Mouse (Mus musculus) MEL (cell line): ENCODE data around the gene Ubn1. TPM values are rescaled to one million over a fixed set of nuclear protein-coding genes. Genes with fewer than 3 reads are reported as not detected.

Source experiments
- DNase-seq: peaks from one replicate; pipeline ENCODE4 v3.0.0; 2011; ENCODE audit warnings: low read depth, low spot score
- H3K27ac ChIP-seq: 2 replicates; pipeline ENCODE4 v1.5.1; 2012; ENCODE audit warnings: low read depth, mild to moderate bottlenecking, control low read depth, low read length, moderate library complexity; ENCODE audit not compliant: control insufficient read depth
- H3K27me3 ChIP-seq, 2 experiments: fragments of 150-350 bp in 1 of 2; sonication (generic) in 1 of 2; 2 replicates each; pipeline ENCODE4 v1.6.1; 2012; ENCODE audit warnings: low read length in 2 of 2, mild to moderate bottlenecking in 2 of 2, improper control_type of control experiment in 1 of 2, moderate library complexity in 1 of 2; ENCODE audit not compliant: insufficient read depth in 2 of 2, control insufficient read depth in 1 of 2
- H3K36me3 ChIP-seq, 2 experiments: 2 replicates each; pipeline ENCODE4 v1.6.1; 2012 to 2014; ENCODE audit warnings: low read length in 2 of 2, improper control_type of control experiment in 1 of 2, inconsistent platforms in 1 of 2, mild to moderate bottlenecking in 1 of 2; ENCODE audit not compliant: insufficient read depth in 2 of 2, control insufficient read depth in 1 of 2
- H3K4me1 ChIP-seq, 2 experiments: fragments of 150-350 bp in 1 of 2; sonication (generic) in 1 of 2; 2 replicates each; pipeline ENCODE4 v1.6.1; 2012; ENCODE audit warnings: low read length in 2 of 2, improper control_type of control experiment in 1 of 2, mild to moderate bottlenecking in 1 of 2; ENCODE audit not compliant: insufficient read depth in 2 of 2, control insufficient read depth in 1 of 2
- H3K4me3 ChIP-seq, 2 experiments: fragments of 150-350 bp in 1 of 2; sonication (generic) in 1 of 2; 2 replicates each; pipeline ENCODE4 v1.5.1; 2012; ENCODE audit warnings: low read depth in 2 of 2, low read length in 2 of 2, mild to moderate bottlenecking in 2 of 2, moderate library complexity in 2 of 2, control low read depth in 1 of 2, improper control_type of control experiment in 1 of 2; ENCODE audit not compliant: control insufficient read depth in 1 of 2, insufficient read depth in 1 of 2
- H3K79me2 ChIP-seq: 2 replicates; pipeline ENCODE4 v1.6.1; 2012; ENCODE audit warnings: mild to moderate bottlenecking, low read length, moderate library complexity; ENCODE audit not compliant: control insufficient read depth, poor library complexity, insufficient read depth
- H3K9ac ChIP-seq: 2 replicates; pipeline ENCODE4 v1.6.1; 2012; ENCODE audit warnings: low read depth, mild to moderate bottlenecking, control low read depth, low read length, moderate library complexity; ENCODE audit not compliant: control insufficient read depth, poor library complexity, severe bottlenecking
- H3K9me3 ChIP-seq: fragments of 150-350 bp; sonication (generic); replicated peaks from 2 replicates; pipeline ENCODE4 v1.6.1; 2012; ENCODE audit warnings: mild to moderate bottlenecking, low read length, improper control_type of control experiment, moderate library complexity; ENCODE audit not compliant: insufficient read depth
- BHLHE40 ChIP-seq: IDR thresholded peaks from 2 replicates; pipeline ENCODE4 v1.6.1; 2012; ENCODE audit warnings: low read depth, mild to moderate bottlenecking, inconsistent platforms, low read length, improper control_type of control experiment, borderline replicate concordance
- CHD1 ChIP-seq: IDR thresholded peaks from 2 replicates; pipeline ENCODE4 v1.6.1; 2012; ENCODE audit warnings: low read depth, mild to moderate bottlenecking, inconsistent platforms, low read length, improper control_type of control experiment
- CHD2 ChIP-seq: IDR thresholded peaks from 2 replicates; pipeline ENCODE4 v1.6.1; 2011; ENCODE audit warnings: low read length, improper control_type of control experiment
- E2F4 ChIP-seq: IDR thresholded peaks from 2 replicates; pipeline ENCODE4 v1.6.1; 2011; ENCODE audit warnings: low read depth, low read length, improper control_type of control experiment, borderline replicate concordance
- ELF1 ChIP-seq: IDR thresholded peaks from 2 replicates; pipeline ENCODE4 v1.6.1; 2014; ENCODE audit warnings: low read depth, mild to moderate bottlenecking, inconsistent platforms, low read length, improper control_type of control experiment, moderate library complexity
- EP300 ChIP-seq, 2 experiments: IDR thresholded peaks; 2 replicates each; pipeline ENCODE4 v1.6.1; 2011; ENCODE audit warnings: improper control_type of control experiment in 2 of 2, low read length in 2 of 2, low read depth in 1 of 2, mild to moderate bottlenecking in 1 of 2
- ETS1 ChIP-seq: IDR thresholded peaks from 2 replicates; pipeline ENCODE4 v1.6.1; 2012; ENCODE audit warnings: low read depth, mild to moderate bottlenecking, inconsistent platforms, low read length, improper control_type of control experiment, moderate library complexity
- GABPA ChIP-seq: IDR thresholded peaks from 2 replicates; pipeline ENCODE4 v1.6.1; 2012; ENCODE audit warnings: low read depth, mild to moderate bottlenecking, inconsistent platforms, low read length, improper control_type of control experiment, moderate library complexity
- GATA1 ChIP-seq: IDR thresholded peaks from 2 replicates; pipeline ENCODE4 v1.6.1; 2011; ENCODE audit warnings: low read depth, low read length, improper control_type of control experiment
- JUND ChIP-seq: IDR thresholded peaks from 2 replicates; pipeline ENCODE4 v1.6.1; 2011; ENCODE audit warnings: low read depth, mild to moderate bottlenecking, improper control_type of control experiment, low read length
- MAX ChIP-seq: IDR thresholded peaks from 2 replicates; pipeline ENCODE4 v1.6.1; 2011; ENCODE audit warnings: low read length, improper control_type of control experiment
- MAZ ChIP-seq: IDR thresholded peaks from 2 replicates; pipeline ENCODE4 v1.6.1; 2012; ENCODE audit warnings: low read depth, mild to moderate bottlenecking, inconsistent platforms, low read length, improper control_type of control experiment
- MEF2A ChIP-seq: IDR thresholded peaks from 2 replicates; pipeline ENCODE4 v1.6.1; 2014; ENCODE audit warnings: low read depth, mild to moderate bottlenecking, inconsistent platforms, low read length, improper control_type of control experiment; ENCODE audit not compliant: poor library complexity, insufficient replicate concordance, severe bottlenecking; ENCODE audit errors: extremely low read depth
- MXI1 ChIP-seq: IDR thresholded peaks from 2 replicates; pipeline ENCODE4 v1.6.1; 2011; ENCODE audit warnings: mild to moderate bottlenecking, low read depth, low read length, improper control_type of control experiment
- MYB ChIP-seq: IDR thresholded peaks from 2 replicates; pipeline ENCODE4 v1.6.1; 2011; ENCODE audit warnings: mild to moderate bottlenecking, low read depth, low read length, improper control_type of control experiment
- MYC ChIP-seq: IDR thresholded peaks from 2 replicates; pipeline ENCODE4 v1.6.1; 2011; ENCODE audit warnings: low read depth, mild to moderate bottlenecking, low read length, improper control_type of control experiment, moderate library complexity
- NELFE ChIP-seq: IDR thresholded peaks from 2 replicates; pipeline ENCODE4 v1.6.1; 2011; ENCODE audit warnings: low read depth, low read length, improper control_type of control experiment
- NRF1 ChIP-seq: IDR thresholded peaks from 2 replicates; pipeline ENCODE4 v1.6.1; 2014; ENCODE audit warnings: low read depth, mild to moderate bottlenecking, inconsistent platforms, low read length, improper control_type of control experiment, moderate library complexity; ENCODE audit not compliant: poor library complexity, insufficient read depth, severe bottlenecking
- POLR2A ChIP-seq, 2 experiments: IDR thresholded peaks; 2 replicates each; pipeline ENCODE4 v1.6.1; 2011 to 2012; ENCODE audit warnings: low read length in 2 of 2, mild to moderate bottlenecking in 2 of 2, control low read depth in 1 of 2, improper control_type of control experiment in 1 of 2, low read depth in 1 of 2, moderate library complexity in 1 of 2; ENCODE audit not compliant: control insufficient read depth in 1 of 2, insufficient read depth in 1 of 2, poor library complexity in 1 of 2
- POLR2AphosphoS2 ChIP-seq: IDR thresholded peaks from 2 replicates; pipeline ENCODE4 v1.6.1; 2011; ENCODE audit warnings: low read length, improper control_type of control experiment
- POLR2AphosphoS5 ChIP-seq: IDR thresholded peaks from 2 replicates; pipeline ENCODE4 v1.6.1; 2012; ENCODE audit warnings: low read depth, borderline replicate concordance, mild to moderate bottlenecking, inconsistent platforms, low read length, moderate library complexity, mixed read lengths
- RCOR1 ChIP-seq: IDR thresholded peaks from 2 replicates; pipeline ENCODE4 v1.6.1; 2012; ENCODE audit warnings: low read depth, mild to moderate bottlenecking, inconsistent platforms, low read length, improper control_type of control experiment
- SIN3A ChIP-seq: IDR thresholded peaks from 2 replicates; pipeline ENCODE4 v1.6.1; 2012; ENCODE audit warnings: low read length, improper control_type of control experiment, inconsistent platforms
- SMC3 ChIP-seq: IDR thresholded peaks from 2 replicates; pipeline ENCODE4 v1.6.1; 2011; ENCODE audit warnings: low read depth, low read length, improper control_type of control experiment
- TAL1 ChIP-seq: IDR thresholded peaks from 2 replicates; pipeline ENCODE4 v1.6.1; 2012; ENCODE audit warnings: mild to moderate bottlenecking, inconsistent platforms, low read length, moderate library complexity, mixed read lengths
- TBP ChIP-seq: IDR thresholded peaks from 2 replicates; pipeline ENCODE4 v1.8.0; 2011; ENCODE audit warnings: low read depth, low read length, improper control_type of control experiment
- TCF12 ChIP-seq: IDR thresholded peaks from 2 replicates; pipeline ENCODE4 v1.6.1; 2014; ENCODE audit warnings: low read depth, mild to moderate bottlenecking, inconsistent platforms, low read length, improper control_type of control experiment, moderate library complexity
- USF1 ChIP-seq: IDR thresholded peaks from 2 replicates; pipeline ENCODE4 v1.6.1; 2014; ENCODE audit warnings: low read depth, mild to moderate bottlenecking, inconsistent platforms, low read length, improper control_type of control experiment, moderate library complexity
- USF2 ChIP-seq, 2 experiments: IDR thresholded peaks; 2 replicates each; pipeline ENCODE4 v1.6.1; 2011 to 2012; ENCODE audit warnings: improper control_type of control experiment in 2 of 2, low read length in 2 of 2, borderline replicate concordance in 1 of 2, inconsistent platforms in 1 of 2, low read depth in 1 of 2, mild to moderate bottlenecking in 1 of 2; ENCODE audit not compliant: insufficient read depth in 1 of 2
- ZKSCAN1 ChIP-seq: IDR thresholded peaks from 2 replicates; pipeline ENCODE4 v1.6.1; 2012; ENCODE audit warnings: low read depth, mild to moderate bottlenecking, inconsistent platforms, low read length, improper control_type of control experiment, moderate library complexity
- ZMIZ1 ChIP-seq: IDR thresholded peaks from 2 replicates; pipeline ENCODE4 v1.6.1; 2012; ENCODE audit warnings: low read depth, mild to moderate bottlenecking, inconsistent platforms, low read length, improper control_type of control experiment, moderate library complexity
- polyA plus RNA-seq, 2 experiments: library from polyadenylated mRNA; stranded (reverse) in 1 of 2; unstranded in 1 of 2; fragments of >175 nt in 1 of 2; fragments of >200 nt in 1 of 2; gene quantifications; 2 replicates each; pipeline versions ENCODE4 v1.2.1 to v1.2.4; 2012; ENCODE audit warnings: low replicate concordance in 2 of 2, low read depth in 1 of 2; ENCODE audit not compliant: insufficient read length in 2 of 2, insufficient read depth in 1 of 2, missing spikeins in 1 of 2
- total RNA-seq: library from RNA; depleted of rRNA; stranded (reverse); fragments of 300-350 nt; gene quantifications from 2 replicates; pipeline ENCODE4 v1.2.3, GENCODE M21; 2012

Gene Ubn1
- total and polyA plus RNA-seq, 3 experiments, result 18.1 to 34.5 (median 24.9) TPM

GRCm38 (mm10) chr16:5012036-5013005 lies 37.5 kb upstream of the Ubn1 start:
- Histone ChIP-seq H3K36me3 (peaks cover 0 to 6% of the 10 kb centered on the region in 2 experiments; a peak in 2 of 4 replicates), H3K27ac (peak overlapping the region; percentile 20)
- DNase-seq, result peak; percentile 87

GRCm38 (mm10) chr16:5013054-5013838 lies 36.6 kb upstream of the Ubn1 start, which contains the start of gene Rogdi:
TSS of gene Rogdi (minus strand) at chr16:5013553.
- Histone ChIP-seq H3K9me3 (no peaks in the 10 kb centered on the region), H3K79me2 (no peaks in the 10 kb centered on the region), H3K27me3 (no peaks in the 10 kb centered on the region), H3K27ac (peak within 1 kb of the TSS; percentile 20), H3K36me3 (peaks cover 2 to 6% of the 10 kb centered on the region in 2 experiments; a peak in 3 of 4 replicates), H3K9ac (peak within 1 kb of the TSS; percentile 38), H3K4me1 (peaks cover 0 to 15% of the 10 kb centered on the region in 2 experiments; a peak in 2 of 4 replicates), H3K4me3 (peak within 1 kb of the TSS; percentile 39 to 65)
- DNase-seq, result peak; percentile 99
- TF ChIP-seq NRF1 (0 out of 2 replicates have a peak, but pooled peaks have one; percentile 26), JUND (no peak), CHD1 (no peak), CHD2 (peak; percentile 33), MYC (no peak), ZKSCAN1 (no peak), USF2 (IDR thresholded peaks at IDR 0.05; ENCODE audit: borderline replicate concordance in 1 of 2, insufficient read depth in 1 of 2, low read depth in 1 of 2, low read length in 2 of 2) (no peak), BHLHE40 (no peak), E2F4 (no peak), GATA1 (no peak), ZMIZ1 (no peak), MAX (peak; percentile 41; the same call in 1 of the 2 replicates), TBP (no peak), TAL1 (no peak), MYB (no peak), ELF1 (no peak), MXI1 (no peak), GABPA (no peak), MAZ (no peak), USF1 (0 out of 2 replicates have a peak, but pooled peaks have one; percentile 31)

More at GRCm38 (mm10) chr16:5012036-5013005, 37.5 kb upstream of the Ubn1 start:
- TF ChIP-seq EP300 (IDR thresholded peaks at IDR 0.05; ENCODE audit: low read depth in 1 of 2, low read length in 2 of 2) (peak; percentile 85 to 92), MAX (no peak), NELFE (no peak; the same call in 1 of the 2 replicates), TAL1 (peak; percentile 98), MEF2A (no peak), GATA1 (peak; percentile 91), ETS1 (peak; percentile 69), SMC3 (no peak), POLR2AphosphoS2 (no peak), RCOR1 (peak; percentile 99), SIN3A (peak; percentile 48; the same call in 1 of the 2 replicates), TCF12 (peak; percentile 96), POLR2AphosphoS5 (no peak), POLR2A (IDR thresholded peaks at IDR 0.05; ENCODE audit: control insufficient read depth in 1 of 2, insufficient read depth in 1 of 2, low read depth in 1 of 2, low read length in 2 of 2, poor library complexity in 1 of 2) (no peak), MAZ (no peak), MXI1 (peak; percentile 39; the same call in 1 of the 2 replicates)
- H3K9ac ChIP-seq, result peak overlapping the region; percentile 38; the same call in 1 of the 2 replicates
- no peaks in the 10 kb centered on the region for H3K27me3 ChIP-seq
- no peaks in the 10 kb centered on the region for H3K79me2 ChIP-seq
- peak overlapping the region; percentile 39 to 65 for H3K4me3 ChIP-seq
- H3K9me3 ChIP-seq, result no peaks in the 10 kb centered on the region
- H3K4me1 ChIP-seq, result peaks cover 0 to 15% of the 10 kb centered on the region in 2 experiments; a peak in 2 of 4 replicates
